Mouse (Mus musculus): ENCODE measurements around the gene 5330417C22Rik.

The 5330417C22Rik gene

GRCm38 (mm10) chr3:108411026-108411753 lies 125.1 kb downstream of the 5330417C22Rik start:
- DNase-seq: no peak

GRCm38 (mm10) chr3:108410359-108410714 lies 126.0 kb downstream of the 5330417C22Rik start:
- no peak for DNase-seq

- DNase-seq: no peak
These were observed 126.5 kb downstream of the 5330417C22Rik start for GRCm38 (mm10) chr3:108409656-108410358.

- DNase-seq: no peak
These were observed 127.8 kb downstream of the 5330417C22Rik start for GRCm38 (mm10) chr3:108408517-108409008.

- DNase-seq: no peak
These were observed 129.9 kb downstream of the 5330417C22Rik start for GRCm38 (mm10) chr3:108406306-108406885.
